Mouse (Mus musculus): ENCODE data around the gene Mta1. TPM values are rescaled to one million over a fixed set of nuclear protein-coding genes. Genes with fewer than 3 reads are reported as not detected.
A peak's percentile ranks its signal among the peaks of the same experiment; 100 is the strongest.

The Mta1 gene
- polyA plus RNA-seq, 1 experiment from 2014 or later: 19.4 TPM

DNA sequence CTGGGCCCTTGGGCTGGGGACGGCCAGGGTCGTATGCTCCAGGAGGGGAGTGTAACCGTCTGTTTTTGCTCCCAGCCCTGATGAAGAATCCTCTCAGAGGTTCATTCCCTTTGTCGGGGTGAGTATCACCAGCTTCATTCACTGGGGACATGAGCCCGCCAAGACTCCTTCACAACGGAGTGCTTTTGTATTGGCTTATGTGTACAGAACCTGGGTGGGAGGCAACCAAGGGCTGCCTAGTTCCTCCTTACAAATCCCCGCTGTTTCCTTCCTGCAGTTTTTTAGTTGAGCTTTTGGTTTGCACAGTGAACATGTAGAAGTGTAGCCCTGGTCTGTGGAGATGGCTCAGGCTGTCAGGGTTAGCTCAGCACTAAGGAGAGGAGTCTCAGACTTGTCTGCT lies 30.1 kb upstream of the Mta1 start:
- Histone ChIP-seq H3K36me3 (ENCODE audit: control insufficient read depth, insufficient read depth, low read length) (peaks cover 11% of the 10 kb centered on the region), H3K4me1 (replicated peaks; ENCODE audit: control insufficient read depth, insufficient read depth, low read length) (no peaks in the 10 kb centered on the region), H3K9ac (ENCODE audit: low read depth, low read length) (no peak overlapping the region), H3K9me3 (ENCODE audit: control insufficient read depth, low read length) (no peaks in the 10 kb centered on the region), H3K4me2 (replicated peaks; ENCODE audit: low read depth, low read length) (no peak overlapping the region), H3K4me3 (ENCODE audit: low read depth, low read length) (no peak overlapping the region), H3K27ac (ENCODE audit: low read depth, low read length) (no peak overlapping the region), H3K27me3 (ENCODE audit: control insufficient read depth, insufficient read depth, low read length) (no peaks in the 10 kb centered on the region)
- DNase-seq (ENCODE audit: low spot score) (no peak), ATAC-seq (ENCODE audit: low FRiP score) (no peak)
- 82% methylated on average over 7 of the region's 7 CpGs for WGBS

DNA sequence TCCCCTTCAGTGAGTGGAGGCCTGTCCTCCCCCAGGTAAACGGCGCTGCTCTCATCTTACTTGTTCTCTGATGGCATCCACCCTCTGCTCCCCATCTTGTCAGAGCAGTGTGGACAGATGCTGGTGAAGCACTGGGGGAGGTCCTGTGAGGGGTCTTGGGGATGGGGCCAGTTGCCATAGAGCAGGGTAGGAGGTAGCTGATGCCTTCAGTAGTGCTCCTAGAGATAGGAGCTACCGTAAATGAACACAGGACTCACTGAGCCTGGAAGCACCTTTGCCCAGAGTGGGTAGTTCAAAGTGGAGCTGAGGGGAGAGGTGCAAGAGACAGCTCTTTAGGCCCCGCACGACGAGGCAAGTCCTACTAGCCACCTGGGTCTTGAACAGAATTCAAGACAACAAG lies 28.7 kb upstream of the Mta1 start:
- H3K4me2 ChIP-seq (replicated peaks; ENCODE audit: low read depth, low read length): no peak overlapping the region
- H3K27ac ChIP-seq (ENCODE audit: low read depth, low read length): no peak overlapping the region
- ATAC-seq (ENCODE audit: low FRiP score) (no peak), DNase-seq (ENCODE audit: low spot score) (no peak)
- peaks cover 8% of the 10 kb centered on the region; the same call in 1 of the 2 replicates for H3K36me3 ChIP-seq (ENCODE audit: control insufficient read depth, insufficient read depth, low read length)
- no peaks in the 10 kb centered on the region for H3K27me3 ChIP-seq (ENCODE audit: control insufficient read depth, insufficient read depth, low read length)
- peaks cover 5% of the 10 kb centered on the region for H3K4me1 ChIP-seq (replicated peaks; ENCODE audit: control insufficient read depth, insufficient read depth, low read length)
- H3K9ac ChIP-seq (ENCODE audit: low read depth, low read length): no peak overlapping the region
- 94% methylated on average over 6 of the region's 6 CpGs for WGBS
- no peaks in the 10 kb centered on the region for H3K9me3 ChIP-seq (ENCODE audit: control insufficient read depth, low read length)
- no peak overlapping the region for H3K4me3 ChIP-seq (ENCODE audit: low read depth, low read length)

DNA sequence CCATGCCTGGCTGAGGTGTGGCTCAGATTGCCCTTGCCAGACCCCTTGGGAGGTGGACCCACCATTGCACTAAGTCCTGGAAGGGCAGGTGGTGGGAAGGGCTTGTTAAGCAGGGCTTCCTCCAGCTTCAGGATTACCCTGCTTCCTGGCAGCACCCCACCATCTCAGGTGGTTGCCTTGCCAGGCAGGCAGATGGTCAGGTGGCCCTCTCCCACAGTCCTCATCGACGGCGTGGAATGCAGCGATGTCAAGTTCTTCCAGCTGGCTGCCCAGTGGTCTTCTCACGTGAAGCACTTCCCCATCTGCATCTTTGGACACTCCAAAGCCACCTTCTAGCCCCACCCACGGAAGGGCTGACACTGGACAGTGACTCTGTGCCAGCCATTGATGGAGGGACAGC lies 26.8 kb upstream of the Mta1 start:
- 91% methylated on average over 6 of the region's 6 CpGs for WGBS
- no peaks in the 10 kb centered on the region for H3K27me3 ChIP-seq (ENCODE audit: control insufficient read depth, insufficient read depth, low read length)
- H3K4me3 ChIP-seq (ENCODE audit: low read depth, low read length): no peak overlapping the region
- H3K9ac ChIP-seq (ENCODE audit: low read depth, low read length): no peak overlapping the region
- DNase-seq (ENCODE audit: low spot score) (no peak), ATAC-seq (ENCODE audit: low FRiP score) (no peak)
- no peaks in the 10 kb centered on the region for H3K9me3 ChIP-seq (ENCODE audit: control insufficient read depth, low read length)
- H3K36me3 ChIP-seq (ENCODE audit: control insufficient read depth, insufficient read depth, low read length): peaks cover 8% of the 10 kb centered on the region; the same call in 1 of the 2 replicates
- peaks cover 5% of the 10 kb centered on the region for H3K4me1 ChIP-seq (replicated peaks; ENCODE audit: control insufficient read depth, insufficient read depth, low read length)
- no peak overlapping the region for H3K27ac ChIP-seq (ENCODE audit: low read depth, low read length)
- H3K4me2 ChIP-seq (replicated peaks; ENCODE audit: low read depth, low read length): no peak overlapping the region

DNA sequence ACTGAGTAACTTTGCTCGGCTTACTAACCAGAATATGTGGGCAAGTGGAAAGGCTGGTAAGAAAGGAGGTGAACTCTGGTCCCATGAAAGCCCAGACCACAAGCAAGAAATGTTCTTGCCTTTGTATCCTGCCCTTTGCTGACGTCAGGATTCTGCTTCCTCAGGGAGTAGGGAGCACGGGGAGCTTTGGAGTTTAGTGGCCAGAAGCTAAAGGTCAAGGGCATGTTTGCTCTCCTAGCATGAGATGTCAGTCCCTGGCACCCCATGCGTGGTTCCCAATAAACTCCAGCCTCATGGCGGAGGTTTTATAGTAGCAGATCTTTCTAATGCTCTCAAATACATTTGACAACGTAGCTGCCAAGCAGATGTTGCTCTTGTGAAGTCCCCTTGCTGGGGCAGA lies 26.3 kb upstream of the Mta1 start:
- no peaks in the 10 kb centered on the region for H3K27me3 ChIP-seq (ENCODE audit: control insufficient read depth, insufficient read depth, low read length)
- H3K27ac ChIP-seq (ENCODE audit: low read depth, low read length): no peak overlapping the region
- peaks cover 5% of the 10 kb centered on the region for H3K4me1 ChIP-seq (replicated peaks; ENCODE audit: control insufficient read depth, insufficient read depth, low read length)
- H3K9ac ChIP-seq (ENCODE audit: low read depth, low read length): no peak overlapping the region
- H3K4me3 ChIP-seq (ENCODE audit: low read depth, low read length): no peak overlapping the region
- peaks cover 8% of the 10 kb centered on the region; the same call in 1 of the 2 replicates for H3K36me3 ChIP-seq (ENCODE audit: control insufficient read depth, insufficient read depth, low read length)
- DNase-seq (ENCODE audit: low spot score): no peak
- 79% methylated on average over 6 of the region's 6 CpGs for WGBS
- no peak overlapping the region for H3K4me2 ChIP-seq (replicated peaks; ENCODE audit: low read depth, low read length)
- no peaks in the 10 kb centered on the region for H3K9me3 ChIP-seq (ENCODE audit: control insufficient read depth, low read length)
- ATAC-seq (ENCODE audit: low FRiP score): no peak

GRCm38 (mm10) chr12:113073420-113074328 lies 24.4 kb upstream of the Mta1 start:
- Histone ChIP-seq H3K9me3 (ENCODE audit: control insufficient read depth, low read length) (no peaks in the 10 kb centered on the region), H3K36me3 (ENCODE audit: control insufficient read depth, insufficient read depth, low read length) (peaks cover 8% of the 10 kb centered on the region; the same call in 1 of the 2 replicates), H3K9ac (ENCODE audit: low read depth, low read length) (peak overlapping the region; percentile 66), H3K4me3 (ENCODE audit: low read depth, low read length) (peak overlapping the region; percentile 46), H3K27me3 (ENCODE audit: control insufficient read depth, insufficient read depth, low read length) (no peaks in the 10 kb centered on the region), H3K4me1 (replicated peaks; ENCODE audit: control insufficient read depth, insufficient read depth, low read length) (peaks cover 5% of the 10 kb centered on the region), H3K27ac (ENCODE audit: low read depth, low read length) (peak overlapping the region; percentile 87), H3K4me2 (replicated peaks; ENCODE audit: low read depth, low read length) (peak overlapping the region; percentile 80)
- WGBS: 17% methylated on average over 15 of the region's 15 CpGs
- ATAC-seq (ENCODE audit: low FRiP score) (peak; percentile 55), DNase-seq (ENCODE audit: low spot score) (no peak)

DNA sequence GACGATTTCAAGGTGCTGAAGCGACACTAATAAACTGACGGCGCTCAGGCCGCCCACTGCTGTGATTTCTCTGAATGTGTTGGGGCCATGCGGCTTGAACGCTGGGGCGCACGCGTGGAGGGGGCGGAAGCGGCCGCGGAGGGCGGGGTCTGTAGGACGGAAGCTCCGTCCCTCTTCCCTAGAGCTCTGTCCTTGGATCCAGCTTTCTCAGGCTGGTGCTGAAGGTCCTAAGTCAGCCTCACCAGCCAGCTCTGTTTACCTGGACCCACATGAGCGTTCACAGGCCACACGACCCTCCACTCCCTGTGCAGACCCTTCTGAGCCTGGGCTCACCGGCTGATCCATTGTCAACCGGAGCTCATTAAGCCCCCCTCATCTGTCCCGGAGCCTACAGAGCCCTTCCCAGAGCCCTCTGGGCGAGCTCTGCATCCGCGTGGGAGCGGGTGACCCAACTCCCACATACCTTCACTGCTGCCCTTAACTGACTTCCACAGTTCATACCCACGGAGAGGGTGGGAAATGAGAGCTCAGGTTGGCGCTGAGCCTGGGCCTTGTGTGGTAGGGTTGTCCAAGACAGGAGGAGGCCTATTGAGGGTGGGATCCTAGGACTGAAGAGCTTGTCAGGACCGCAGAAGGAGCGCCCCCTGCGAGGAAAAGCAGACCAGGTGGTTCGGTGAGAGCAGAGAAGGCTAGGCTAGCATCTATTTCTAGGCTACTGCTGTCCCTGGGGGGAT lies 23.6 kb upstream of the Mta1 start, which contains the start of gene Tex22:
Gene Tex22 (plus strand): TSS at position 174 of the 734 bp plus-strand sequence.
- peak within 1 kb of the TSS; percentile 87 for H3K27ac ChIP-seq (ENCODE audit: low read depth, low read length)
- 0 out of 2 replicates have a peak, but pooled peaks cover 5% of the 10 kb centered on the region for H3K36me3 ChIP-seq (ENCODE audit: control insufficient read depth, insufficient read depth, low read length)
- WGBS: 6% methylated on average over 32 of the region's 32 CpGs
- ATAC-seq (ENCODE audit: low FRiP score) (peak; percentile 91), DNase-seq (ENCODE audit: low spot score) (peak; percentile 87)
- no peaks in the 10 kb centered on the region for H3K9me3 ChIP-seq (ENCODE audit: control insufficient read depth, low read length)
- no peaks in the 10 kb centered on the region for H3K27me3 ChIP-seq (ENCODE audit: control insufficient read depth, insufficient read depth, low read length)
- H3K4me1 ChIP-seq (replicated peaks; ENCODE audit: control insufficient read depth, insufficient read depth, low read length): peaks cover 5% of the 10 kb centered on the region
- peak within 1 kb of the TSS; percentile 46 for H3K4me3 ChIP-seq (ENCODE audit: low read depth, low read length)
- H3K4me2 ChIP-seq (replicated peaks; ENCODE audit: low read depth, low read length): peak within 1 kb of the TSS; percentile 80
- peak within 1 kb of the TSS; percentile 66 for H3K9ac ChIP-seq (ENCODE audit: low read depth, low read length)

DNA sequence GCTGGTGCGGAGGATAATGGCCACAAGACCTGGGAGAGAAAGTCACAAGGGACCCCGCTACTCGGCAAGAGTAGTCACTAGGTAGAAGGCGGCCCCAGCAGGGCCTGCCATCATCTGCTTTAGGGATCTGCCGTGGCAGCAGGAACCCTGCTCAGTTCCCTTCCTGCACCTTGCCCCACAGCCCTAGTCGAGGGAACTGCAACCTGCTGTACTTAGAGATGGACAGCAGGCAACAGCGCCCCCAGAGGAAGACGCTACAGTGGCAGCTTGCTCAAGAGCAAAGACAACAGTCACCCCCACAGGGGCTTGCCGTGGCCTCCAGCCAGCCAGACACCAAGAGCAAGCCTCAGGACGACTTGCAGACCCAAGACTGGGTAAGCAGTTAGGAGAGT lies 23.0 kb upstream of the Mta1 start:
- ATAC-seq (ENCODE audit: low FRiP score) (peak; percentile 81), DNase-seq (ENCODE audit: low spot score) (peak; percentile 91)
- H3K27me3 ChIP-seq (ENCODE audit: control insufficient read depth, insufficient read depth, low read length): no peaks in the 10 kb centered on the region
- H3K27ac ChIP-seq (ENCODE audit: low read depth, low read length): peak overlapping the region; percentile 87
- peaks cover 5% of the 10 kb centered on the region for H3K4me1 ChIP-seq (replicated peaks; ENCODE audit: control insufficient read depth, insufficient read depth, low read length)
- H3K9ac ChIP-seq (ENCODE audit: low read depth, low read length): peak overlapping the region; percentile 66
- no peaks in the 10 kb centered on the region for H3K9me3 ChIP-seq (ENCODE audit: control insufficient read depth, low read length)
- peak overlapping the region; percentile 46 for H3K4me3 ChIP-seq (ENCODE audit: low read depth, low read length)
- H3K36me3 ChIP-seq (ENCODE audit: control insufficient read depth, insufficient read depth, low read length): 0 out of 2 replicates have a peak, but pooled peaks cover 5% of the 10 kb centered on the region
- H3K4me2 ChIP-seq (replicated peaks; ENCODE audit: low read depth, low read length): peak overlapping the region; percentile 80
- 4% methylated on average over 10 of the region's 10 CpGs for WGBS

- peaks cover 5% of the 10 kb centered on the region for H3K4me1 ChIP-seq (replicated peaks; ENCODE audit: control insufficient read depth, insufficient read depth, low read length)
- no peaks in the 10 kb centered on the region for H3K27me3 ChIP-seq (ENCODE audit: control insufficient read depth, insufficient read depth, low read length)
- DNase-seq (ENCODE audit: low spot score) (no peak), ATAC-seq (ENCODE audit: low FRiP score) (peak; percentile 6; the same call in 1 of the 2 replicates)
- H3K9ac ChIP-seq (ENCODE audit: low read depth, low read length): 0 out of 2 replicates have a peak overlapping the region, but pooled peaks have one; percentile 23
- no peak overlapping the region for H3K4me3 ChIP-seq (ENCODE audit: low read depth, low read length)
- H3K27ac ChIP-seq (ENCODE audit: low read depth, low read length): no peak overlapping the region
- no peaks in the 10 kb centered on the region for H3K9me3 ChIP-seq (ENCODE audit: control insufficient read depth, low read length)
- H3K4me2 ChIP-seq (replicated peaks; ENCODE audit: low read depth, low read length): no peak overlapping the region
- H3K36me3 ChIP-seq (ENCODE audit: control insufficient read depth, insufficient read depth, low read length): 0 out of 2 replicates have a peak, but pooled peaks cover 5% of the 10 kb centered on the region
- 60% methylated on average over 6 of the region's 6 CpGs for WGBS
Measured at GRCm38 (mm10) chr12:113075486-113075885, 22.6 kb upstream of the Mta1 start.

Data from hindbrain, embryonic 11.5 days (tissue).